Mouse (Mus musculus): ENCODE data around the gene Urod.

DNA sequence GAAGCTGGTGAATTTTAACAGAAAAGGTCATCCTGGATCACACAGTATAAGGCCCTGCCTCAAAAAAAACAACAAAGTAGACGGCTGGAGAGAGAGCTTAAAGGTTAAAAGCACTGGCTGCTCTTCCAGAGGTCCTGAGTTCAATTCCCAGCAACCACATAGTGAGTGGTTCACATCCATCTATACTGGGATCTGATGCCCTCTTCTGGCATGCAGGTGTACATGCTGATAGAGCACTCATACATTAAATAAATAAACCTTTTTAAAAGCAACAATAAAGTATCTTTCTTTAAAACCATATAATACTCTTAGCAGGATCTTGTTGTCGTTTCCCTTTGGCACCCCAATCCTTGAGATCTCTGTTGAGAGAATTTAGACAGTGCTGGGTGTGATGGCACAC is 17.7 kb downstream of the Urod start:
- TF ChIP-seq HCFC1 (IDR thresholded peaks at IDR 0.05; ENCODE audit: borderline replicate concordance, insufficient read depth, low read length) (no peak), ZC3H11A (IDR thresholded peaks at IDR 0.05; ENCODE audit: borderline replicate concordance, low read depth, low read length) (no peak)
